Mouse (Mus musculus) midbrain, embryonic 14.5 days (tissue): ENCODE results near the gene Pus3. TPM values are rescaled to one million over a fixed set of nuclear protein-coding genes. Genes with fewer than 3 reads are reported as not detected.
"Not testable (repeated sequence)": the region's sequence is repeated elsewhere in the genome, so short reads cannot be mapped to it uniquely, and the experiment has no call there.

Experiments used
- ATAC-seq: fragments of 200-750 bp; cut with Nextera tagmentation; 2 replicates; pipeline ENCODE4 v1.8.0; 2017; ENCODE audit warnings: moderate number of reproducible peaks, moderate library complexity; ENCODE audit not compliant: low FRiP score, low TSS enrichment
- DNase-seq: peaks from one replicate; pipeline ENCODE4 v3.0.0-alpha.2; 2015
- H3K27ac ChIP-seq: fragments of 300-500 bp; sonication (generic); replicated peaks from 2 replicates; pipeline ENCODE4 v1.5.1; 2014; ENCODE audit warnings: mild to moderate bottlenecking, low read depth, low read length, moderate library complexity
- H3K27me3 ChIP-seq: fragments of 300-500 bp; sonication (generic); 2 replicates; pipeline ENCODE4 v1.6.1; 2014; ENCODE audit warnings: low read length, control low read depth, mixed read lengths; ENCODE audit not compliant: control insufficient read depth, insufficient read depth
- H3K36me3 ChIP-seq: fragments of 300-500 bp; sonication (generic); 2 replicates; pipeline ENCODE4 v1.6.1; 2014; ENCODE audit warnings: low read length, control low read depth; ENCODE audit not compliant: control insufficient read depth, insufficient read depth
- H3K4me1 ChIP-seq: fragments of 300-500 bp; sonication (generic); 2 replicates; pipeline ENCODE4 v1.6.1; 2014; ENCODE audit warnings: mild to moderate bottlenecking, antibody characterized with exemption, low read length, control low read depth; ENCODE audit not compliant: control insufficient read depth, insufficient read depth
- H3K4me2 ChIP-seq: fragments of 300-500 bp; sonication (generic); 2 replicates; pipeline ENCODE4 v1.6.1; 2014; ENCODE audit warnings: mild to moderate bottlenecking, low read length, moderate library complexity
- H3K4me3 ChIP-seq: fragments of 300-500 bp; sonication (generic); replicated peaks from 2 replicates; pipeline ENCODE4 v1.5.1; 2014; ENCODE audit warnings: low read depth, low read length
- H3K9ac ChIP-seq: fragments of 300-500 bp; sonication (generic); replicated peaks from 2 replicates; pipeline ENCODE4 v1.6.1; 2014; ENCODE audit warnings: mild to moderate bottlenecking, low read length, moderate library complexity
- H3K9me3 ChIP-seq: fragments of 300-500 bp; sonication (generic); 2 replicates; pipeline ENCODE4 v1.6.1; 2016; ENCODE audit warnings: low read length, control low read depth, mixed read lengths; ENCODE audit not compliant: control insufficient read depth
- WGBS: fragments of 180-500 bp; shearing (Covaris S2); extraction: QIAGEN DNeasy Blood & Tissue Kit; methylation state at CpG from one replicate; pipeline ENCODE4 v1.1.7; 2014; 5-methylcytosine and 5-hydroxymethylcytosine counted together
- polyA plus RNA-seq: library from polyadenylated mRNA; unstranded; fragments of >200 nt; fragmentation: Nextera tagmentation; extraction: Ambion mirVana; gene quantifications from 2 replicates; pipeline ENCODE4 v1.2.1, GENCODE M21; 2014

The Pus3 gene
- polyA plus RNA-seq, 1 experiment from 2014 or later, result 18.8 TPM

GRCm38 (mm10) chr9:35587674-35588073 lies 29.3 kb downstream of the Pus3 start:
- H3K4me1 ChIP-seq, result no peaks in the 10 kb centered on the region
- H3K4me3 ChIP-seq, result no peak overlapping the region
- ATAC-seq (no peak), DNase-seq (no peak)
- no peak overlapping the region for H3K27ac ChIP-seq
- 34% methylated on average over 1 of the region's 1 CpGs for WGBS
- H3K27me3 ChIP-seq, result no peaks in the 10 kb centered on the region
- no peak overlapping the region for H3K4me2 ChIP-seq
- H3K9ac ChIP-seq, result no peak overlapping the region
- H3K9me3 ChIP-seq, result no peaks in the 10 kb centered on the region
- no peaks in the 10 kb centered on the region for H3K36me3 ChIP-seq

DNA sequence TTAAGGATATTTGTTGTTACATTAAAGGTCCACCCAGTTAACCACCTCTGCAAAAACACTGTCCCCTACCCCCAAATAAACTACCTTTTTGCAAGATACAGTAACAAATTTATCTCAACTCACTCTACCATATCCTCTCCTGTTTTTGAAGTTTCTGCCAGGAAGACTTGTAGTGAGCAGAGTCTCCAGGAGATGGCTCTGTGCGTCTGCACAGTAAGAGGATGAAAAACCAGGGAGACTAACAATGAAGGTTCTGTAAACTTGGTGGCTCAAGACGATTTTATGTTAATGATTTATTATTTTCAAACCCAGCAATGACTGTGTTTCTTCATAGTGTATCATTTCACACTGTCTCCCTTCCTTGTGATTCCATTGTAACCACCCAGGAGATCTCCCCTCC lies 34.5 kb downstream of the Pus3 start:
- Histone ChIP-seq H3K27ac (no peak overlapping the region), H3K4me1 (no peaks in the 10 kb centered on the region), H3K4me3 (no peak overlapping the region), H3K9me3 (no peaks in the 10 kb centered on the region), H3K9ac (no peak overlapping the region), H3K4me2 (no peak overlapping the region), H3K27me3 (no peaks in the 10 kb centered on the region), H3K36me3 (no peaks in the 10 kb centered on the region)
- 17% methylated on average over 2 of the region's 2 CpGs for WGBS
- DNase-seq, result peak; percentile 51
- ATAC-seq, result no peak

DNA sequence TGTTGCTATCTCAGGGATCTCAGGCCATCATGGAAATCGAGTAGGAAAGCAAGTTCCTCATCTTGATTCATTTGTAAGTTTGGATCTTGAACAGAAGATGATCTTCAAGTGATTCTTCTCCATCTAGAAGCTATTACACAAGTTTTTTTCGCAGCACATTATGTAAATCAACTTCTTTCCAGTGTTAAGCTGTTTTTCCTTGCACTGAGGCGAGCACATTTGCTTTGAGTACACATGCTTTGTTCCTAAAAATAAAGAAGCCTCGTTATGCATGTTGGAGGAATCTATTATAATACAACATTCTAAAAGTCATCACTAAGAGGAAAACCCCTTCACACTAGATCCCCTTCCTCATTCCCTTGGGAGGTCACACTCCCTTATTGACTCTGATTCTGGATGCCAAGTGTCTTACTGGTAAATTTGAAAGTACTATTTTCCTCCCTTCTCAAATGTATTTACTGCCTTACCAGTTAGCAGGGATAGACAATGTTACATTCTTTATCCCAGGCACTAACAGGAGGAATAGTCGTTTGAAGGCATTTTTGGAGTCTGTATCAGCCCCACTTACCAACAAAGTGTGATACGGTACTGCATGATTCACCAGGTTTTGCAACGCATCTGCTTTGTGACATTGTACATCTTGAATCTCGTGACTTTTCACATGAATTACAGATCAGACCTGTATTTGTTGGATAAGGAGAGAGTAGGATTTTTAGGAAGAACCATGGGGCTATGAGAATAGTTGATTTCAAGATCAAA lies 49.4 kb downstream of the Pus3 start:
- Histone ChIP-seq H3K9me3 (no peaks in the 10 kb centered on the region), H3K4me1 (no peaks in the 10 kb centered on the region), H3K4me2 (no peak overlapping the region), H3K27me3 (no peaks in the 10 kb centered on the region), H3K4me3 (no peak overlapping the region), H3K27ac (no peak overlapping the region), H3K36me3 (no peaks in the 10 kb centered on the region), H3K9ac (no peak overlapping the region)
- ATAC-seq (no peak), DNase-seq (no peak)
- 69% methylated on average over 8 of the region's 8 CpGs for WGBS

GRCm38 (mm10) chr9:35611841-35612240 lies 53.4 kb downstream of the Pus3 start, which contains the start of gene Pate4:
Gene Pate4 (minus strand): TSS chr9:35611941.
- Histone ChIP-seq H3K27me3 (no peaks in the 10 kb centered on the region), H3K27ac (no peak within 1 kb of the TSS), H3K36me3 (no peaks in the 10 kb centered on the region), H3K9me3 (no peaks in the 10 kb centered on the region), H3K9ac (no peak within 1 kb of the TSS), H3K4me2 (no peak within 1 kb of the TSS), H3K4me3 (no peak within 1 kb of the TSS), H3K4me1 (no peaks in the 10 kb centered on the region)
- DNase-seq (no peak), ATAC-seq (no peak)
- WGBS, result 92% methylated on average over 1 of the region's 1 CpGs

GRCm38 (mm10) chr9:35614005-35614404 lies 55.6 kb downstream of the Pus3 start:
- Histone ChIP-seq H3K27me3 (no peaks in the 10 kb centered on the region), H3K4me2 (no peak overlapping the region), H3K9me3 (no peaks in the 10 kb centered on the region), H3K9ac (no peak overlapping the region), H3K36me3 (no peaks in the 10 kb centered on the region), H3K4me3 (no peak overlapping the region), H3K27ac (no peak overlapping the region), H3K4me1 (no peaks in the 10 kb centered on the region)
- DNase-seq, result peak; percentile 4
- WGBS, result 27% methylated on average over 2 of the region's 2 CpGs
- no peak for ATAC-seq

GRCm38 (mm10) chr9:35616784-35617183 lies 58.4 kb downstream of the Pus3 start:
- WGBS, result 75% methylated on average over 2 of the region's 2 CpGs

More at GRCm38 (mm10) chr9:35616784-35617183, 58.4 kb downstream of the Pus3 start:
- H3K36me3 ChIP-seq, H3K27me3 ChIP-seq, ATAC-seq, H3K27ac ChIP-seq, H3K9ac ChIP-seq, H3K4me2 ChIP-seq, H3K4me1 ChIP-seq, H3K4me3 ChIP-seq, DNase-seq, H3K9me3 ChIP-seq: not testable (repeated sequence)

Other genes starting within 250 kb of the Pus3 start
- gene Cdon, start 137.5 kb upstream of the Pus3 start, polyA plus RNA-seq, result 3.5 and 6.4 TPM in 2 replicates
- not detected in 2 replicates for gene Gm1113, start 40.3 kb upstream of the Pus3 start, polyA plus RNA-seq
- 27.2 and 32.4 TPM in 2 replicates for gene Ddx25, start 67 bp upstream of the Pus3 start, polyA plus RNA-seq
- gene Pate2, start 11.7 kb downstream of the Pus3 start, polyA plus RNA-seq, result 0.62 and 0.74 TPM in 2 replicates
- 16.4 and 21.3 TPM in 2 replicates for gene Hyls1, start 11.8 kb downstream of the Pus3 start, polyA plus RNA-seq
- gene Pate4, start 53.3 kb downstream of the Pus3 start, polyA plus RNA-seq, result not detected in 2 replicates
- gene Pate3, start 89.6 kb downstream of the Pus3 start, polyA plus RNA-seq, result not detected in 2 replicates
- gene Pate1, start 128.8 kb downstream of the Pus3 start, polyA plus RNA-seq, result not detected in 2 replicates
- gene Gm17677, start 182.5 kb downstream of the Pus3 start, polyA plus RNA-seq, result not detected in 2 replicates
- gene Gm17727, start 219.5 kb downstream of the Pus3 start, polyA plus RNA-seq, result not detected in 2 replicates
- not detected in 2 replicates for gene Gm27235, start 231.5 kb downstream of the Pus3 start, polyA plus RNA-seq
- gene D730048I06Rik, start 231.5 kb downstream of the Pus3 start, polyA plus RNA-seq, result not detected in 2 replicates